Mouse (Mus musculus): ENCODE results near the gene Pigx.

GRCm38 (mm10) chr16:32114406-32114805 is 14.9 kb upstream of the Pigx start:
- TF ChIP-seq CTCF (IDR thresholded peaks at IDR 0.05; ENCODE audit: low read depth) (no peak), EP300 (IDR thresholded peaks at IDR 0.05; ENCODE audit: low read depth) (no peak)
